Comparison of ENCODE assay signal across 7 mouse cellular contexts in the genomic region with DNA sequence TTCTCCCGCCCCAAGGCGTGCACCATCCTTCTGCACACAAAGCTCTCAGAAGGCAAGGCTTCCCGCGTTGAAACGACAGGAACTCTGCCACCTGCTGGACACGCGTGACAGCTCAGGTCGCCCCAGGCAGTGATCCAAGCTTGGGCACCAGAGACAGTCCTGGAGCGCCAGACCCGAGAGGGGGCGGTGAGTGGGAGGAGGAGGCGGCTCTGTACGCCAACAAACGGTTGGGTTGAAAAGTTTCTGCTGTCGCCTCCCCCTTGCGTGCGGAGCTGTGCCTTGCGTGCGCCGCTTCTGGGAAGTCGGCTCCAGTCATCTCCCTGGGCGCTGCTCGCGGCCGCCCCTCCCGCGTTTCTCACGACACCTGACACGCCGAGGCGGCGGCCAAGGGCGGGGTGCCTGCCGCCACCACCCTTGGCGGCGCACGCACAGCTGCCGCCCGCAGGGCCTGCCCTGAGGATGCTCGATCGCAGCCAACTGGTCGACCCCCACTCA. TPM values are rescaled to one million over a fixed set of nuclear protein-coding genes. Genes with fewer than 3 reads are reported as not detected.
DNase-seq lines count a peak whose midpoint lies in the region; ATAC-seq lines count a peak whose summit lies in the region.

No protein-coding gene starts in this region.

- peaks cover 27% of the 10 kb centered on the region for H3K27me3 ChIP-seq in embryonic facial prominence, embryonic 11.5 days (ENCODE audit: control insufficient read depth, insufficient read depth, low read length)
- H3K27me3 ChIP-seq in limb, embryonic 12.5 days: peaks cover 44% of the 10 kb centered on the region
- peaks cover 46% of the 10 kb centered on the region for H3K27me3 ChIP-seq in midbrain, embryonic 15.5 days (replicated peaks)

- under 1% methylated on average over 42 of the region's 42 CpGs for WGBS in embryonic facial prominence, embryonic 11.5 days
- WGBS in limb, embryonic 12.5 days: 0% methylated on average over 42 of the region's 42 CpGs
- WGBS in midbrain, embryonic 15.5 days: under 1% methylated on average over 42 of the region's 42 CpGs

- H3K4me2 ChIP-seq in embryonic facial prominence, embryonic 11.5 days (ENCODE audit: low read depth, low read length): peak overlapping the region; percentile 89
- H3K4me2 ChIP-seq in limb, embryonic 12.5 days: peak overlapping the region; percentile 93
- H3K4me2 ChIP-seq in midbrain, embryonic 15.5 days: peak overlapping the region; percentile 88

- H3K4me3 ChIP-seq in embryonic facial prominence, embryonic 11.5 days (ENCODE audit: low read depth, low read length): peak overlapping the region; percentile 38
- peak overlapping the region; percentile 46 for H3K4me3 ChIP-seq in limb, embryonic 12.5 days (replicated peaks)
- H3K4me3 ChIP-seq in midbrain, embryonic 15.5 days: peak overlapping the region; percentile 42

- DNase-seq in adrenal gland, postnatal 14 days: peak; percentile 93
- peak; percentile 96 for DNase-seq in embryonic facial prominence, embryonic 11.5 days (ENCODE audit: low spot score)
- DNase-seq in heart, adult 8-10 months (ENCODE audit: low spot score): peak; percentile 85
- peak; percentile 76 to 90 for DNase-seq in kidney, adult 8-10 months
- peak; percentile 57 to 77 for DNase-seq in spleen, adult 18-20 months

- H3K9me3 ChIP-seq in embryonic facial prominence, embryonic 11.5 days (replicated peaks; ENCODE audit: control insufficient read depth, low read length): no peaks in the 10 kb centered on the region
- peaks cover 2% of the 10 kb centered on the region; the same call in 1 of the 2 replicates for H3K9me3 ChIP-seq in limb, embryonic 12.5 days
- H3K9me3 ChIP-seq in midbrain, embryonic 15.5 days: no peaks in the 10 kb centered on the region

- peak overlapping the region; percentile 22 for H3K9ac ChIP-seq in embryonic facial prominence, embryonic 11.5 days (replicated peaks; ENCODE audit: low read length)
- peak overlapping the region; percentile 50 for H3K9ac ChIP-seq in limb, embryonic 12.5 days (replicated peaks)
- peak overlapping the region; percentile 34; the same call in 1 of the 2 replicates for H3K9ac ChIP-seq in midbrain, embryonic 15.5 days

- H3K4me1 ChIP-seq in embryonic facial prominence, embryonic 11.5 days (ENCODE audit: control insufficient read depth, insufficient read depth, low read length): peaks cover 8% of the 10 kb centered on the region; the same call in 1 of the 2 replicates
- peaks cover 28% of the 10 kb centered on the region for H3K4me1 ChIP-seq in limb, embryonic 12.5 days (replicated peaks)
- H3K4me1 ChIP-seq in midbrain, embryonic 15.5 days: peaks cover 31% of the 10 kb centered on the region

- ATAC-seq in embryonic facial prominence, embryonic 11.5 days (replicated peaks; ENCODE audit: insufficient number of reproducible peaks, low FRiP score, low TSS enrichment, low read depth): peak; percentile 91
- ATAC-seq in limb, embryonic 12.5 days (ENCODE audit: insufficient number of reproducible peaks, insufficient read depth, low FRiP score, low TSS enrichment, low read depth): peak; percentile 88
- ATAC-seq in midbrain, embryonic 15.5 days (replicated peaks): peak; percentile 88

- H3K27ac ChIP-seq in embryonic facial prominence, embryonic 11.5 days (replicated peaks; ENCODE audit: low read depth, low read length): no peak overlapping the region
- no peak overlapping the region for H3K27ac ChIP-seq in limb, embryonic 12.5 days
- no peak overlapping the region for H3K27ac ChIP-seq in midbrain, embryonic 15.5 days

- H3K36me3 ChIP-seq in embryonic facial prominence, embryonic 11.5 days (replicated peaks; ENCODE audit: control insufficient read depth, insufficient read depth, low read depth, low read length): no peaks in the 10 kb centered on the region
- no peaks in the 10 kb centered on the region for H3K36me3 ChIP-seq in limb, embryonic 12.5 days
- no peaks in the 10 kb centered on the region for H3K36me3 ChIP-seq in midbrain, embryonic 15.5 days (replicated peaks)

RNA-seq across cellular contexts. Expression of a gene that starts 0.8 kb away (rescaled TPM):
- total RNA-seq in adrenal gland, postnatal 14 days (2021): 21.2 and 33.9 TPM in 2 replicates
- 7.2 and 7.7 TPM in 2 replicates for polyA plus RNA-seq in embryonic facial prominence, embryonic 11.5 days (2014; fragmentation: Nextera tagmentation; extraction: Ambion mirVana)
- total RNA-seq in heart, adult 8-10 months (2022): 1 to 10 TPM; 3.7 to 7.4 (median 4.5) TPM
- 3.6 and 3.8 TPM in 2 replicates for polyA plus RNA-seq in limb, embryonic 12.5 days (2016; fragmentation: Nextera tagmentation; extraction: Ambion mirVana)
- 7.0 and 7.4 TPM in 2 replicates for polyA plus RNA-seq in midbrain, embryonic 15.5 days (2015; fragmentation: Nextera tagmentation; extraction: Ambion mirVana)
